Mouse (Mus musculus): ENCODE measurements around the gene Ces1f. TPM values are rescaled to one million over a fixed set of nuclear protein-coding genes. Genes with fewer than 3 reads are reported as not detected.
"Not testable (repeated sequence)": the region's sequence is repeated elsewhere in the genome, so short reads cannot be mapped to it uniquely, and the experiment has no call there.

The Ces1f gene
- polyA plus RNA-seq, 1 experiment from 2014 or later: not detected

- ATAC-seq (ENCODE audit: low FRiP score): no peak
- Histone ChIP-seq H3K9me3 (replicated peaks) (no peaks in the 10 kb centered on the region), H3K27me3 (replicated peaks) (no peaks in the 10 kb centered on the region), H3K36me3 (no peaks in the 10 kb centered on the region), H3K4me1 (no peaks in the 10 kb centered on the region), H3K27ac (replicated peaks) (no peak overlapping the region), H3K4me3 (replicated peaks) (no peak overlapping the region), H3K4me2 (no peak overlapping the region), H3K9ac (replicated peaks) (no peak overlapping the region)
- WGBS: 92% methylated on average over 2 of the region's 2 CpGs
These were observed 33.5 kb downstream of the Ces1f start for GRCm38 (mm10) chr8:93246057-93246456.

- Histone ChIP-seq H3K27ac (replicated peaks) (no peak overlapping the region), H3K4me1 (no peaks in the 10 kb centered on the region), H3K4me2 (no peak overlapping the region), H3K36me3 (no peaks in the 10 kb centered on the region), H3K4me3 (replicated peaks) (no peak overlapping the region), H3K27me3 (replicated peaks) (no peaks in the 10 kb centered on the region), H3K9ac (replicated peaks) (no peak overlapping the region), H3K9me3 (replicated peaks) (no peaks in the 10 kb centered on the region)
- ATAC-seq (ENCODE audit: low FRiP score): no peak
These were observed 39.7 kb downstream of the Ces1f start for GRCm38 (mm10) chr8:93239884-93240283.

- no peak for ATAC-seq (ENCODE audit: low FRiP score)
- H3K27me3 ChIP-seq (replicated peaks): no peaks in the 10 kb centered on the region
- no peak overlapping the region for H3K27ac ChIP-seq (replicated peaks)
- H3K4me2 ChIP-seq: no peak overlapping the region
- H3K36me3 ChIP-seq: no peaks in the 10 kb centered on the region
- no peak overlapping the region for H3K4me3 ChIP-seq (replicated peaks)
- 96% methylated on average over 1 of the region's 1 CpGs for WGBS
- no peak overlapping the region for H3K9ac ChIP-seq (replicated peaks)
- no peaks in the 10 kb centered on the region for H3K4me1 ChIP-seq
- H3K9me3 ChIP-seq (replicated peaks): no peaks in the 10 kb centered on the region
These were observed 43.9 kb downstream of the Ces1f start for GRCm38 (mm10) chr8:93235681-93236080.

GRCm38 (mm10) chr8:93234706-93235105 is 44.8 kb downstream of the Ces1f start:
- Histone ChIP-seq H3K4me3 (replicated peaks) (no peak overlapping the region), H3K4me1 (no peaks in the 10 kb centered on the region), H3K4me2 (no peak overlapping the region), H3K9me3 (replicated peaks) (no peaks in the 10 kb centered on the region), H3K9ac (replicated peaks) (no peak overlapping the region), H3K27ac (replicated peaks) (no peak overlapping the region), H3K27me3 (replicated peaks) (no peaks in the 10 kb centered on the region), H3K36me3 (no peaks in the 10 kb centered on the region)
- WGBS: 92% methylated on average over 1 of the region's 1 CpGs
- ATAC-seq (ENCODE audit: low FRiP score): no peak

GRCm38 (mm10) chr8:93234068-93234467 is 45.5 kb downstream of the Ces1f start:
- no peaks in the 10 kb centered on the region for H3K27me3 ChIP-seq (replicated peaks)
- no peaks in the 10 kb centered on the region for H3K36me3 ChIP-seq
- no peak for ATAC-seq (ENCODE audit: low FRiP score)
- H3K4me1 ChIP-seq: no peaks in the 10 kb centered on the region
- H3K4me3 ChIP-seq (replicated peaks): no peak overlapping the region
- WGBS: 94% methylated on average over 6 of the region's 6 CpGs
- H3K9ac ChIP-seq (replicated peaks): no peak overlapping the region
- no peak overlapping the region for H3K27ac ChIP-seq (replicated peaks)
- H3K9me3 ChIP-seq (replicated peaks): no peaks in the 10 kb centered on the region
- H3K4me2 ChIP-seq: no peak overlapping the region

GRCm38 (mm10) chr8:93229446-93229845 is 50.1 kb downstream of the Ces1f start, which contains the start of gene Ces1e:
Gene Ces1e, minus strand, starts transcription at chr8:93229619.
- Histone ChIP-seq H3K27me3 (replicated peaks) (no peaks in the 10 kb centered on the region), H3K9ac (replicated peaks) (no peak within 1 kb of the TSS), H3K9me3 (replicated peaks) (no peaks in the 10 kb centered on the region), H3K4me1 (no peaks in the 10 kb centered on the region), H3K27ac (replicated peaks) (no peak within 1 kb of the TSS), H3K4me3 (replicated peaks) (no peak within 1 kb of the TSS), H3K4me2 (no peak within 1 kb of the TSS), H3K36me3 (no peaks in the 10 kb centered on the region)
- no peak for ATAC-seq (ENCODE audit: low FRiP score)

- Histone ChIP-seq H3K27me3 (replicated peaks) (no peaks in the 10 kb centered on the region), H3K36me3 (no peaks in the 10 kb centered on the region), H3K4me1 (no peaks in the 10 kb centered on the region), H3K9ac (replicated peaks) (no peak overlapping the region), H3K27ac (replicated peaks) (no peak overlapping the region), H3K4me3 (replicated peaks) (no peak overlapping the region), H3K9me3 (replicated peaks) (no peaks in the 10 kb centered on the region), H3K4me2 (no peak overlapping the region)
- ATAC-seq (ENCODE audit: low FRiP score): no peak
- WGBS: 83% methylated on average over 11 of the region's 11 CpGs
These were observed 50.7 kb downstream of the Ces1f start for GRCm38 (mm10) chr8:93228673-93229370.

- not testable (repeated sequence) for H3K4me3 ChIP-seq (replicated peaks); H3K4me2 ChIP-seq; ATAC-seq (ENCODE audit: low FRiP score); H3K27ac ChIP-seq (replicated peaks); H3K9me3 ChIP-seq (replicated peaks); H3K9ac ChIP-seq (replicated peaks); H3K27me3 ChIP-seq (replicated peaks); H3K36me3 ChIP-seq; H3K4me1 ChIP-seq
- 94% methylated on average over 1 of the region's 1 CpGs for whole genome bisulfite sequencing
These were observed 53.1 kb downstream of the Ces1f start for GRCm38 (mm10) chr8:93226471-93226870.

- Histone ChIP-seq H3K36me3 (no peaks in the 10 kb centered on the region), H3K4me3 (replicated peaks) (no peak overlapping the region), H3K27ac (replicated peaks) (no peak overlapping the region), H3K4me1 (peaks cover 3% of the 10 kb centered on the region; the same call in 1 of the 2 replicates), H3K9me3 (replicated peaks) (no peaks in the 10 kb centered on the region), H3K4me2 (no peak overlapping the region), H3K9ac (replicated peaks) (no peak overlapping the region), H3K27me3 (replicated peaks) (no peaks in the 10 kb centered on the region)
- no peak for ATAC-seq (ENCODE audit: low FRiP score)
- WGBS: 90% methylated on average over 3 of the region's 3 CpGs
These were observed 57.7 kb downstream of the Ces1f start for GRCm38 (mm10) chr8:93221896-93222295.

GRCm38 (mm10) chr8:93217867-93218266 is 61.7 kb downstream of the Ces1f start:
- no peak overlapping the region for H3K4me3 ChIP-seq (replicated peaks)
- peaks cover 3% of the 10 kb centered on the region; the same call in 1 of the 2 replicates for H3K4me1 ChIP-seq
- 46% methylated on average over 4 of the region's 4 CpGs for WGBS
- no peak overlapping the region for H3K4me2 ChIP-seq
- no peaks in the 10 kb centered on the region for H3K9me3 ChIP-seq (replicated peaks)
- H3K36me3 ChIP-seq: no peaks in the 10 kb centered on the region
- no peak for ATAC-seq (ENCODE audit: low FRiP score)
- H3K9ac ChIP-seq (replicated peaks): no peak overlapping the region
- no peaks in the 10 kb centered on the region for H3K27me3 ChIP-seq (replicated peaks)
- no peak overlapping the region for H3K27ac ChIP-seq (replicated peaks)

GRCm38 (mm10) chr8:93217375-93217774 is 62.2 kb downstream of the Ces1f start:
- H3K27ac ChIP-seq (replicated peaks): no peak overlapping the region
- 62% methylated on average over 1 of the region's 1 CpGs for WGBS
- no peaks in the 10 kb centered on the region for H3K27me3 ChIP-seq (replicated peaks)
- H3K36me3 ChIP-seq: no peaks in the 10 kb centered on the region
- no peak for ATAC-seq (ENCODE audit: low FRiP score)
- H3K4me3 ChIP-seq (replicated peaks): no peak overlapping the region
- H3K9ac ChIP-seq (replicated peaks): no peak overlapping the region
- no peak overlapping the region for H3K4me2 ChIP-seq
- H3K4me1 ChIP-seq: peaks cover 3% of the 10 kb centered on the region; the same call in 1 of the 2 replicates
- no peaks in the 10 kb centered on the region for H3K9me3 ChIP-seq (replicated peaks)

GRCm38 (mm10) chr8:93211091-93211490 is 68.5 kb downstream of the Ces1f start:
- Histone ChIP-seq H3K4me1 (no peaks in the 10 kb centered on the region), H3K4me3 (replicated peaks) (no peak overlapping the region), H3K4me2 (no peak overlapping the region), H3K27me3 (replicated peaks) (no peaks in the 10 kb centered on the region), H3K27ac (replicated peaks) (no peak overlapping the region), H3K9me3 (replicated peaks) (no peaks in the 10 kb centered on the region), H3K36me3 (no peaks in the 10 kb centered on the region), H3K9ac (replicated peaks) (no peak overlapping the region)
- no peak for ATAC-seq (ENCODE audit: low FRiP score)

Measured in neural tube, embryonic 15.5 days (tissue).